Mouse (Mus musculus): Measurements from ENCODE around the gene Hap1. TPM values are rescaled to one million over a fixed set of nuclear protein-coding genes. Genes with fewer than 3 reads are reported as not detected.
A peak's percentile ranks its signal among the peaks of the same experiment; 100 is the strongest.

Hap1 gene
- polyA plus RNA-seq, 1 experiment, result 22.0 TPM

DNA sequence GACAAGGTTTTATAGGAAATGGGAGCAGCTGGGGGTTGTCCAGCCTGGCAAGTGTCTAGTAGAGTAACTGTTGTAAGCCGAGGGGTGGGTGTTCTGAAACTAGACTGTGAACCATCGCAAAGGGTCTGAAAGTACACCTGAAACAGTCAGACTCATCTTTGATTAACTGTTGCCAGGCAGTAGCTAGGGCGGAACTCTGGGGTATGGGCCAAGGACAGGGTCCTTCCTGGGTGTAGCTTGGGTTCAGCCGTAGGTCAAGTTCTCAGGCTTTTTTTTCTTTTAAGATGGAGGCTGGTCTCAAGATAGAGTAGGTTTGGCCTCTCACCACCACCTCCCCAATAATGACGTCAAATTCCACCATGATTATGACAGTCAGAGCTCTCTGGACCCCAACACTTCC, 48.0 kb downstream of the Hap1 start:
- Histone ChIP-seq H3K27me3 (ENCODE audit: control insufficient read depth, insufficient read depth, low read length) (no peaks in the 10 kb centered on the region), H3K4me3 (ENCODE audit: extremely low read depth, insufficient read depth, insufficient read length) (no peak overlapping the region), H3K27ac (ENCODE audit: insufficient read depth, low read length) (no peak overlapping the region), H3K4me1 (ENCODE audit: control insufficient read depth, insufficient read depth, insufficient read length) (no peaks in the 10 kb centered on the region), H3K36me3 (ENCODE audit: control insufficient read depth, insufficient read depth, low read length) (no peaks in the 10 kb centered on the region)
- WGBS, result 87% methylated on average over 5 of the region's 5 CpGs
- DNase-seq (ENCODE audit: low read depth in 1 of 2, low spot score in 2 of 2), result no peak
- TF ChIP-seq CTCF (IDR thresholded peaks at IDR 0.05; ENCODE audit: extremely low read depth, insufficient read depth, insufficient read length, insufficient replicate concordance) (no peak), POLR2A (IDR thresholded peaks at IDR 0.05; ENCODE audit: low read depth, low read length) (no peak)

DNA sequence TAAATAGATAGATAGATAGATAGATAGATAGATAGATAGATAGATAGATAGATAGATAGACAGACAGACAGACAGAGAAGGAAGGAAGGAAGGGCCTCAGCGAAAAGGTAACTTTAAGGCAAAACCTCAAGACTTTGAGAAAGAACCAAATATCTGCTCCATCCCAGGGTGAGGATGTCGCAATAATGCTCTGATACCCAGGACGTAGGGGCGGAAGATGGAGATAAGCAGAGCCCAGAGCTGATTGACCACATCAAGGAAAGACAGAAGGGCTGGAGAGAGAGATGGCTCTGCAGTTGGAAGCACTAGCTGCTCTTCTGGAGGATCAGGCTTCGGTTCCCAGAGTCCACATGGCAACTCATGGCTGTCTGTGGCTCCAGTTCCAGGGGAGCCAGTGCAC, 54.6 kb downstream of the Hap1 start:
- Histone ChIP-seq H3K4me3 (ENCODE audit: extremely low read depth, insufficient read depth, insufficient read length) (no peak overlapping the region), H3K4me1 (ENCODE audit: control insufficient read depth, insufficient read depth, insufficient read length) (no peaks in the 10 kb centered on the region), H3K27ac (ENCODE audit: insufficient read depth, low read length) (no peak overlapping the region), H3K27me3 (ENCODE audit: control insufficient read depth, insufficient read depth, low read length) (no peaks in the 10 kb centered on the region), H3K36me3 (ENCODE audit: control insufficient read depth, insufficient read depth, low read length) (no peaks in the 10 kb centered on the region)
- no peak for TF ChIP-seq CTCF (IDR thresholded peaks at IDR 0.05; ENCODE audit: extremely low read depth, insufficient read depth, insufficient read length, insufficient replicate concordance)
- TF ChIP-seq POLR2A (IDR thresholded peaks at IDR 0.05; ENCODE audit: low read depth, low read length), result no peak
- no peak for DNase-seq (ENCODE audit: low read depth in 1 of 2, low spot score in 2 of 2)
- 66% methylated on average over 5 of the region's 5 CpGs for WGBS

DNA sequence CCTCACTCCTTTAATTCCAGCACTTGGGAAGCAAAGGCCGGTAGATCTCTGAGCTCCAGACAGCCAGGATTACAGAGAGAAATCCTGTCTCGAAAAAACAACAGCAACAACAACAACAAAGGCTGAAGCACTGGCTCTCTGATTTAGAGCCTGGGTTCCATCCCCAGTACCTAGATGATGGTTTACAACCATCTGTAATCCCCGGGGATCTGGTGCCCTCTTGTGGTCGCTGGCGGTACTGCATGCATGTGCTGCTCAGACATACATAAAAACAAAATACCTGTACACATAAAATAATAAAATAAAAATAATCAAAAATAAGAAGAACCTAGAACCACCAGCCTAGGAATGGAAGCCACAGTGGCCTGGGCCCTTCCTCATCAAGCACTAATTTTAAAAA, 55.6 kb downstream of the Hap1 start:
- TF ChIP-seq CTCF (IDR thresholded peaks at IDR 0.05; ENCODE audit: extremely low read depth, insufficient read depth, insufficient read length, insufficient replicate concordance), result peak; percentile 80; the same call in 1 of the 2 replicates
- TF ChIP-seq POLR2A (IDR thresholded peaks at IDR 0.05; ENCODE audit: low read depth, low read length), result no peak
- H3K4me3 ChIP-seq (ENCODE audit: extremely low read depth, insufficient read depth, insufficient read length), result no peak overlapping the region
- H3K4me1 ChIP-seq (ENCODE audit: control insufficient read depth, insufficient read depth, insufficient read length), result no peaks in the 10 kb centered on the region
- H3K27me3 ChIP-seq (ENCODE audit: control insufficient read depth, insufficient read depth, low read length), result no peaks in the 10 kb centered on the region
- H3K36me3 ChIP-seq (ENCODE audit: control insufficient read depth, insufficient read depth, low read length), result no peaks in the 10 kb centered on the region
- DNase-seq (ENCODE audit: low read depth in 1 of 2, low spot score in 2 of 2), result peak in 1 of 2 experiments; percentile 57
- 12% methylated on average over 5 of the region's 5 CpGs for WGBS
- H3K27ac ChIP-seq (ENCODE audit: insufficient read depth, low read length), result no peak overlapping the region

DNA sequence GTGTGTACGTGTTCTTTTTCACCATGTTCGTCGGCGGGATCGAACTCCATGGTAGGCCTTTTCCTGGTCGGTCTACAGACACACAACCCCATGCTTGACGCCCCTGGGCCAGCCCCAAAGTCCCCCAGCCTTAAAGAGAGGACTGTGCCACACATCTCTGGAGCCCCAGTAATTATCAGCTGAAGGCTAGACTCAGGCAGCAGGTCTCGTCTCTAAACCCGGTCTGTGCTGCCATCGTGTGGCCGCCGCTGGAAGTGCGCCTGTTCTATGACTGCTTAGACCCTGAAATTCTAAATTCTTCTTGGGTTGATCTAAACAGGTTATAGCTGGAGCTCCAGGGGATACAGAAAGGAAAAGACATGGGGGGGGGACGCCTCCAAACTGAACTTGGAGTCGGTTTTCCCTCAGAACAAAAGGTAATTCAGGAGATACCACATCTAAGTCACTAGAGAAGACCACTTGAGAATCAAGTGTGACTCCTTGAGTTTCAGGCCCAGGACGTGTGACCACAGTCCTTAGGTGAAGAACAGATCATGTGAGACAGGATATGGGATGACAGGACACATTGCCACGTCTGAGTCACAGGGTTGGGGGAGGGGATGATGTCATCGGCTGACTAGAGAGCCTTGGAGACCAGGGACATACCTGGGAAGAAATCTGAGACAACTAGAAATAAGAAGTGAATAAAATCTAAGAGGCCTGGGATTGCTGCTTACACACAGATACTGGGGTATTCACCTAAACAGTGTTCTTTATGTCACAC, 57.5 kb downstream of the Hap1 start:
- no peaks in the 10 kb centered on the region for H3K4me1 ChIP-seq (ENCODE audit: control insufficient read depth, insufficient read depth, insufficient read length)
- DNase-seq (ENCODE audit: low read depth in 1 of 2, low spot score in 2 of 2), result peak in 1 of 2 experiments; percentile 73
- WGBS, result 23% methylated on average over 18 of the region's 18 CpGs
- H3K36me3 ChIP-seq (ENCODE audit: control insufficient read depth, insufficient read depth, low read length), result no peaks in the 10 kb centered on the region
- no peaks in the 10 kb centered on the region for H3K27me3 ChIP-seq (ENCODE audit: control insufficient read depth, insufficient read depth, low read length)
- H3K27ac ChIP-seq (ENCODE audit: insufficient read depth, low read length), result no peak overlapping the region
- TF ChIP-seq POLR2A (IDR thresholded peaks at IDR 0.05; ENCODE audit: low read depth, low read length) (no peak), CTCF (IDR thresholded peaks at IDR 0.05; ENCODE audit: extremely low read depth, insufficient read depth, insufficient read length, insufficient replicate concordance) (peak; percentile 97)
- H3K4me3 ChIP-seq (ENCODE audit: extremely low read depth, insufficient read depth, insufficient read length), result no peak overlapping the region

DNA sequence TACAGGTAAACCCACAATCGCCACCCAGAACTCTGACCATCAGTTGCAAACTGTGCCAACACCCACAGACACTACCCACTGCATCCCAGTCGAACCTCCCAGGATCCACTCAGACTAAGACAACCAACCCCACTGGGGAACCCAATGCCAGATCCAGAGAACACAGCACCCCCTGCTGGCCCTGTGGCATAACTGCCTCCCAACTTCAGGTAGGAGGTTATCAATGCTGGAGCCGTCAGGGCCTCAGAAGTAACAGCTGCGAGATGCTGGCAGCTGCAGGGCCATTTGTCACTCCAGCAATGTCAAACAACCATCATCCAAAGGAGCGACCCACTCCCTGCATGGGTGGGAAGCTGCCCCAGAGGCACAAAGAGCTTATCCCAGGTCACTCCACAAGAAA, 58.1 kb downstream of the Hap1 start:
- TF ChIP-seq CTCF (IDR thresholded peaks at IDR 0.05; ENCODE audit: extremely low read depth, insufficient read depth, insufficient read length, insufficient replicate concordance) (peak; percentile 36; the same call in 1 of the 2 replicates), POLR2A (IDR thresholded peaks at IDR 0.05; ENCODE audit: low read depth, low read length) (no peak)
- 37% methylated on average over 5 of the region's 5 CpGs for WGBS
- H3K27ac ChIP-seq (ENCODE audit: insufficient read depth, low read length), result no peak overlapping the region
- no peaks in the 10 kb centered on the region for H3K4me1 ChIP-seq (ENCODE audit: control insufficient read depth, insufficient read depth, insufficient read length)
- peak in 1 of 2 experiments; percentile 14 for DNase-seq (ENCODE audit: low read depth in 1 of 2, low spot score in 2 of 2)
- H3K27me3 ChIP-seq (ENCODE audit: control insufficient read depth, insufficient read depth, low read length), result no peaks in the 10 kb centered on the region
- no peaks in the 10 kb centered on the region for H3K36me3 ChIP-seq (ENCODE audit: control insufficient read depth, insufficient read depth, low read length)
- no peak overlapping the region for H3K4me3 ChIP-seq (ENCODE audit: extremely low read depth, insufficient read depth, insufficient read length)

Other genes with a start within 250 kb of the Hap1 start
- gene Krt13, start 234.6 kb downstream of the Hap1 start, polyA plus RNA-seq (2012; rRNA removed), result 0.08 TPM in 1 of 2 replicates, not detected in the other
- gene Krt15, start 220.2 kb downstream of the Hap1 start, polyA plus RNA-seq (2012; rRNA removed), result not detected in 2 replicates
- 3.2 and 4.9 TPM in 2 replicates for gene Krt19, start 207.5 kb downstream of the Hap1 start, polyA plus RNA-seq (2012; rRNA removed)
- not detected in 2 replicates for gene Krt9, start 162.9 kb downstream of the Hap1 start, polyA plus RNA-seq (2012; rRNA removed)
- gene Krt14, start 148.6 kb downstream of the Hap1 start, polyA plus RNA-seq (2012; rRNA removed), result 0.20 TPM in 1 of 2 replicates, not detected in the other
- gene Krt16, start 107.2 kb downstream of the Hap1 start, polyA plus RNA-seq (2012; rRNA removed), result not detected in 2 replicates
- not detected in 2 replicates for gene Krt17, start 95.1 kb downstream of the Hap1 start, polyA plus RNA-seq (2012; rRNA removed)
- not detected in 2 replicates for gene Krt42, start 86.3 kb downstream of the Hap1 start, polyA plus RNA-seq (2012; rRNA removed)
- gene Eif1, start 36.2 kb downstream of the Hap1 start, polyA plus RNA-seq (2012; rRNA removed), result 74.0 and 83.2 TPM in 2 replicates
- not detected in 2 replicates for gene Gast, start 21.7 kb downstream of the Hap1 start, polyA plus RNA-seq (2012; rRNA removed)
- 84.5 and 91.6 TPM in 2 replicates for gene Jup, start 41.6 kb upstream of the Hap1 start, polyA plus RNA-seq (2012; rRNA removed)
- 6.7 and 11.1 TPM in 2 replicates for gene P3h4, start 58.7 kb upstream of the Hap1 start, polyA plus RNA-seq (2012; rRNA removed)
- 14.9 and 16.7 TPM in 2 replicates for gene Fkbp10, start 59.6 kb upstream of the Hap1 start, polyA plus RNA-seq (2012; rRNA removed)
- gene Nt5c3b, start 85.7 kb upstream of the Hap1 start, polyA plus RNA-seq (2012; rRNA removed), result 28.8 and 40.8 TPM in 2 replicates
- 0.18 and 0.27 TPM in 2 replicates for gene Klhl10, start 85.8 kb upstream of the Hap1 start, polyA plus RNA-seq (2012; rRNA removed)
- 2.6 and 4.2 TPM in 2 replicates for gene Klhl11, start 116.6 kb upstream of the Hap1 start, polyA plus RNA-seq (2012; rRNA removed)
- gene Acly, start 171.9 kb upstream of the Hap1 start, polyA plus RNA-seq (2012; rRNA removed), result 57.4 and 58.6 TPM in 2 replicates
- gene Ttc25, start 189.5 kb upstream of the Hap1 start, polyA plus RNA-seq (2012; rRNA removed), result 0.04 and 0.07 TPM in 2 replicates
- 97.4 and 120 TPM in 2 replicates for gene Cnp, start 218.8 kb upstream of the Hap1 start, polyA plus RNA-seq (2012; rRNA removed)

Measured in spleen, adult 2 months (tissue).